Mouse (Mus musculus): ENCODE measurements around the gene Dpf2. TPM values are rescaled to one million over a fixed set of nuclear protein-coding genes. Genes with fewer than 3 reads are reported as not detected.

Dpf2 gene
- polyA plus RNA-seq, 2 experiments: 143 to 179 TPM

GRCm38 (mm10) chr19:5863776-5864175, 49.0 kb downstream of the Dpf2 start:
- H3K36me3 ChIP-seq (ENCODE audit: control insufficient read depth, insufficient read depth, low read length): peaks cover 89% of the 10 kb centered on the region
- no peak overlapping the region for H3K9ac ChIP-seq (ENCODE audit: low read depth, low read length, severe bottlenecking)
- H3K4me2 ChIP-seq (replicated peaks; ENCODE audit: low read depth, low read length, severe bottlenecking): no peak overlapping the region
- no peak overlapping the region for H3K4me3 ChIP-seq (replicated peaks; ENCODE audit: low read length)
- no peak overlapping the region for H3K27ac ChIP-seq (replicated peaks; ENCODE audit: low read depth, low read length)
- no peaks in the 10 kb centered on the region for H3K4me1 ChIP-seq (ENCODE audit: control insufficient read depth, insufficient read depth, low read length)
- no peak for TF ChIP-seq POLR2A (IDR thresholded peaks at IDR 0.05; ENCODE audit: borderline replicate concordance, extremely low read depth, insufficient read depth, insufficient read length)
- DNase-seq (ENCODE audit: low spot score) (no peak), ATAC-seq (ENCODE audit: low FRiP score, low read depth) (no peak)
- 94% methylated on average over 5 of the region's 5 CpGs for WGBS
- H3K27me3 ChIP-seq (ENCODE audit: control insufficient read depth, insufficient read depth, low read length): no peaks in the 10 kb centered on the region
- H3K9me3 ChIP-seq (ENCODE audit: control insufficient read depth, low read length): no peaks in the 10 kb centered on the region

GRCm38 (mm10) chr19:5862335-5863085, 50.3 kb downstream of the Dpf2 start:
- H3K36me3 ChIP-seq (ENCODE audit: control insufficient read depth, insufficient read depth, low read length): peaks cover 89% of the 10 kb centered on the region
- H3K4me1 ChIP-seq (ENCODE audit: control insufficient read depth, insufficient read depth, low read length): no peaks in the 10 kb centered on the region
- WGBS: 97% methylated on average over 14 of the region's 14 CpGs
- H3K4me2 ChIP-seq (replicated peaks; ENCODE audit: low read depth, low read length, severe bottlenecking): no peak overlapping the region
- H3K9ac ChIP-seq (ENCODE audit: low read depth, low read length, severe bottlenecking): no peak overlapping the region
- no peak for ATAC-seq (ENCODE audit: low FRiP score, low read depth)
- TF ChIP-seq POLR2A (IDR thresholded peaks at IDR 0.05; ENCODE audit: borderline replicate concordance, extremely low read depth, insufficient read depth, insufficient read length): no peak
- DNase-seq (ENCODE audit: low spot score): no peak
- no peak overlapping the region for H3K4me3 ChIP-seq (replicated peaks; ENCODE audit: low read length)
- no peaks in the 10 kb centered on the region for H3K27me3 ChIP-seq (ENCODE audit: control insufficient read depth, insufficient read depth, low read length)
- H3K9me3 ChIP-seq (ENCODE audit: control insufficient read depth, low read length): no peaks in the 10 kb centered on the region
- H3K27ac ChIP-seq (replicated peaks; ENCODE audit: low read depth, low read length): no peak overlapping the region

GRCm38 (mm10) chr19:5856604-5857003, 56.2 kb downstream of the Dpf2 start:
- no peak for ATAC-seq (ENCODE audit: low FRiP score, low read depth)
- Histone ChIP-seq H3K9ac (ENCODE audit: low read depth, low read length, severe bottlenecking) (no peak overlapping the region), H3K9me3 (ENCODE audit: control insufficient read depth, low read length) (no peaks in the 10 kb centered on the region), H3K4me1 (ENCODE audit: control insufficient read depth, insufficient read depth, low read length) (no peaks in the 10 kb centered on the region), H3K4me2 (replicated peaks; ENCODE audit: low read depth, low read length, severe bottlenecking) (no peak overlapping the region), H3K27ac (replicated peaks; ENCODE audit: low read depth, low read length) (no peak overlapping the region), H3K27me3 (ENCODE audit: control insufficient read depth, insufficient read depth, low read length) (no peaks in the 10 kb centered on the region), H3K4me3 (replicated peaks; ENCODE audit: low read length) (no peak overlapping the region), H3K36me3 (ENCODE audit: control insufficient read depth, insufficient read depth, low read length) (peaks cover 79% of the 10 kb centered on the region)
- TF ChIP-seq POLR2A (IDR thresholded peaks at IDR 0.05; ENCODE audit: borderline replicate concordance, extremely low read depth, insufficient read depth, insufficient read length): no peak
- 86% methylated on average over 9 of the region's 9 CpGs for WGBS
- DNase-seq (ENCODE audit: low spot score): no peak

- DNase-seq (ENCODE audit: low spot score) (no peak), ATAC-seq (ENCODE audit: low FRiP score, low read depth) (no peak)
- H3K9ac ChIP-seq (ENCODE audit: low read depth, low read length, severe bottlenecking): no peak overlapping the region
- peaks cover 28% of the 10 kb centered on the region for H3K4me1 ChIP-seq (ENCODE audit: control insufficient read depth, insufficient read depth, low read length)
- peaks cover 44% of the 10 kb centered on the region for H3K36me3 ChIP-seq (ENCODE audit: control insufficient read depth, insufficient read depth, low read length)
- no peaks in the 10 kb centered on the region for H3K27me3 ChIP-seq (ENCODE audit: control insufficient read depth, insufficient read depth, low read length)
- no peak overlapping the region for H3K4me3 ChIP-seq (replicated peaks; ENCODE audit: low read length)
- TF ChIP-seq POLR2A (IDR thresholded peaks at IDR 0.05; ENCODE audit: borderline replicate concordance, extremely low read depth, insufficient read depth, insufficient read length): no peak
- H3K27ac ChIP-seq (replicated peaks; ENCODE audit: low read depth, low read length): no peak overlapping the region
- H3K4me2 ChIP-seq (replicated peaks; ENCODE audit: low read depth, low read length, severe bottlenecking): no peak overlapping the region
- 84% methylated on average over 12 of the region's 12 CpGs for WGBS
- H3K9me3 ChIP-seq (ENCODE audit: control insufficient read depth, low read length): no peaks in the 10 kb centered on the region
Measured at GRCm38 (mm10) chr19:5852035-5852722, 60.6 kb downstream of the Dpf2 start.

- no peak for TF ChIP-seq POLR2A (IDR thresholded peaks at IDR 0.05; ENCODE audit: borderline replicate concordance, extremely low read depth, insufficient read depth, insufficient read length)
- Histone ChIP-seq H3K4me3 (replicated peaks; ENCODE audit: low read length) (no peak overlapping the region), H3K4me1 (ENCODE audit: control insufficient read depth, insufficient read depth, low read length) (peaks cover 35% of the 10 kb centered on the region), H3K9me3 (ENCODE audit: control insufficient read depth, low read length) (no peaks in the 10 kb centered on the region), H3K9ac (ENCODE audit: low read depth, low read length, severe bottlenecking) (no peak overlapping the region), H3K27me3 (ENCODE audit: control insufficient read depth, insufficient read depth, low read length) (no peaks in the 10 kb centered on the region), H3K4me2 (replicated peaks; ENCODE audit: low read depth, low read length, severe bottlenecking) (no peak overlapping the region), H3K36me3 (ENCODE audit: control insufficient read depth, insufficient read depth, low read length) (peaks cover 38% of the 10 kb centered on the region), H3K27ac (replicated peaks; ENCODE audit: low read depth, low read length) (no peak overlapping the region)
- ATAC-seq (ENCODE audit: low FRiP score, low read depth): no peak
- DNase-seq (ENCODE audit: low spot score): no peak
- 70% methylated on average over 5 of the region's 5 CpGs for WGBS
Measured at GRCm38 (mm10) chr19:5851481-5851971, 61.3 kb downstream of the Dpf2 start.

All from limb, embryonic 14.5 days (tissue).